Mouse (Mus musculus) embryonic facial prominence, embryonic 11.5 days (tissue): Measurements from ENCODE around the gene Ccni. TPM values are rescaled to one million over a fixed set of nuclear protein-coding genes. Genes with fewer than 3 reads are reported as not detected.

Experiments
- ATAC-seq: fragments of 200-750 bp; cut with Nextera tagmentation; replicated peaks from 2 replicates; pipeline ENCODE4 v1.8.0; 2017; ENCODE audit warnings: low read depth; ENCODE audit not compliant: insufficient number of reproducible peaks, low FRiP score, low TSS enrichment
- DNase-seq: peaks from one replicate; pipeline ENCODE4 v3.0.0-alpha.2; 2015; ENCODE audit warnings: low spot score
- H3K27ac ChIP-seq: fragments of 300-500 bp; sonication (generic); replicated peaks from 2 replicates; pipeline ENCODE4 v1.5.1; 2014; ENCODE audit warnings: mild to moderate bottlenecking, low read depth, low read length, control low read depth
- H3K27me3 ChIP-seq: fragments of 300-500 bp; sonication (generic); 2 replicates; pipeline ENCODE4 v1.6.1; 2014; ENCODE audit warnings: mild to moderate bottlenecking, low read length, moderate library complexity, mixed read lengths; ENCODE audit not compliant: control insufficient read depth, insufficient read depth
- H3K36me3 ChIP-seq: fragments of 300-500 bp; sonication (generic); replicated peaks from 2 replicates; pipeline ENCODE4 v1.6.1; 2014; ENCODE audit warnings: low read depth, mild to moderate bottlenecking, low read length, moderate library complexity, mixed read lengths; ENCODE audit not compliant: control insufficient read depth, insufficient read depth
- H3K4me1 ChIP-seq: fragments of 300-500 bp; sonication (generic); 2 replicates; pipeline ENCODE4 v1.6.1; 2014; ENCODE audit warnings: low read length, mixed read lengths; ENCODE audit not compliant: control insufficient read depth, insufficient read depth
- H3K4me2 ChIP-seq: fragments of 300-500 bp; sonication (generic); 2 replicates; pipeline ENCODE4 v1.6.1; 2014; ENCODE audit warnings: low read depth, mild to moderate bottlenecking, control low read depth, low read length, moderate library complexity
- H3K4me3 ChIP-seq: fragments of 300-500 bp; sonication (generic); 2 replicates; pipeline ENCODE4 v1.5.1; 2014; ENCODE audit warnings: low read depth, low read length, control low read depth
- H3K9ac ChIP-seq: fragments of 300-500 bp; sonication (generic); replicated peaks from 2 replicates; pipeline ENCODE4 v1.6.1; 2014; ENCODE audit warnings: mild to moderate bottlenecking, control low read depth, low read length
- H3K9me3 ChIP-seq: fragments of 300-500 bp; sonication (generic); replicated peaks from 2 replicates; pipeline ENCODE4 v1.6.1; 2016; ENCODE audit warnings: mild to moderate bottlenecking, low read length, inconsistent platforms, mixed read lengths; ENCODE audit not compliant: control insufficient read depth
- WGBS: fragments of 180-500 bp; shearing (Covaris S2); extraction: QIAGEN DNeasy Blood & Tissue Kit; methylation state at CpG from one replicate; pipeline ENCODE4 v1.1.7; 2014; 5-methylcytosine and 5-hydroxymethylcytosine counted together
- polyA plus RNA-seq: library from polyadenylated mRNA; unstranded; fragments of >200 nt; fragmentation: Nextera tagmentation; extraction: Ambion mirVana; gene quantifications from 2 replicates; pipeline ENCODE4 v1.2.1, GENCODE M21; 2014

Ccni gene
- polyA plus RNA-seq, 1 experiment from 2014 or later = 167 TPM

- Histone ChIP-seq H3K4me3 (no peak overlapping the region), H3K36me3 (peaks cover 5% of the 10 kb centered on the region), H3K27ac (no peak overlapping the region), H3K27me3 (no peaks in the 10 kb centered on the region), H3K9ac (no peak overlapping the region), H3K4me2 (no peak overlapping the region), H3K4me1 (no peaks in the 10 kb centered on the region), H3K9me3 (no peaks in the 10 kb centered on the region)
- ATAC-seq (no peak), DNase-seq (no peak)
- WGBS = 72% methylated on average over 3 of the region's 3 CpGs
Measured at GRCm38 (mm10) chr5:93189607-93190006, 16.7 kb downstream of the Ccni start.

GRCm38 (mm10) chr5:93184548-93184947 lies 21.7 kb downstream of the Ccni start:
- Histone ChIP-seq H3K27me3 (no peaks in the 10 kb centered on the region), H3K9ac (no peak overlapping the region), H3K4me2 (no peak overlapping the region), H3K4me3 (no peak overlapping the region), H3K27ac (no peak overlapping the region), H3K36me3 (peaks cover 7% of the 10 kb centered on the region), H3K9me3 (no peaks in the 10 kb centered on the region), H3K4me1 (no peaks in the 10 kb centered on the region)
- 81% methylated on average over 6 of the region's 6 CpGs for WGBS
- ATAC-seq (no peak), DNase-seq (no peak)

GRCm38 (mm10) chr5:93183311-93183710 lies 23.0 kb downstream of the Ccni start:
- no peak for DNase-seq
- Histone ChIP-seq H3K4me1 (no peaks in the 10 kb centered on the region), H3K36me3 (peaks cover 5% of the 10 kb centered on the region), H3K27ac (no peak overlapping the region), H3K9me3 (no peaks in the 10 kb centered on the region), H3K4me3 (no peak overlapping the region), H3K4me2 (no peak overlapping the region), H3K9ac (no peak overlapping the region), H3K27me3 (no peaks in the 10 kb centered on the region)
- WGBS = 86% methylated on average over 6 of the region's 6 CpGs
- no peak for ATAC-seq

- ATAC-seq = no peak
- Histone ChIP-seq H3K36me3 (peaks cover 2% of the 10 kb centered on the region; the same call in 1 of the 2 replicates), H3K27me3 (no peaks in the 10 kb centered on the region), H3K4me3 (no peak overlapping the region), H3K4me1 (no peaks in the 10 kb centered on the region), H3K9ac (no peak overlapping the region), H3K9me3 (no peaks in the 10 kb centered on the region), H3K4me2 (no peak overlapping the region), H3K27ac (no peak overlapping the region)
- DNase-seq = peak; percentile 46
- 80% methylated on average over 2 of the region's 2 CpGs for WGBS
Measured at GRCm38 (mm10) chr5:93180252-93180651, 26.0 kb downstream of the Ccni start.

GRCm38 (mm10) chr5:93178616-93179015 lies 27.7 kb downstream of the Ccni start:
- Histone ChIP-seq H3K27ac (no peak overlapping the region), H3K36me3 (no peaks in the 10 kb centered on the region), H3K4me2 (no peak overlapping the region), H3K9me3 (no peaks in the 10 kb centered on the region), H3K4me1 (no peaks in the 10 kb centered on the region), H3K27me3 (no peaks in the 10 kb centered on the region), H3K4me3 (no peak overlapping the region), H3K9ac (no peak overlapping the region)
- ATAC-seq = no peak
- no peak for DNase-seq
- 85% methylated on average over 6 of the region's 6 CpGs for WGBS

GRCm38 (mm10) chr5:93174675-93175074 lies 31.6 kb downstream of the Ccni start:
- Histone ChIP-seq H3K9me3 (no peaks in the 10 kb centered on the region), H3K4me3 (no peak overlapping the region), H3K4me1 (no peaks in the 10 kb centered on the region), H3K4me2 (no peak overlapping the region), H3K27me3 (no peaks in the 10 kb centered on the region), H3K27ac (no peak overlapping the region), H3K36me3 (peaks cover 5% of the 10 kb centered on the region), H3K9ac (no peak overlapping the region)
- 87% methylated on average over 6 of the region's 6 CpGs for WGBS
- ATAC-seq = no peak
- DNase-seq = no peak

GRCm38 (mm10) chr5:93172536-93172935 lies 33.8 kb downstream of the Ccni start:
- no peak for DNase-seq
- H3K27me3 ChIP-seq = no peaks in the 10 kb centered on the region
- H3K4me1 ChIP-seq = no peaks in the 10 kb centered on the region
- H3K4me3 ChIP-seq = no peak overlapping the region
- 84% methylated on average over 6 of the region's 6 CpGs for WGBS
- no peak overlapping the region for H3K4me2 ChIP-seq
- no peak for ATAC-seq
- no peak overlapping the region for H3K9ac ChIP-seq
- H3K36me3 ChIP-seq = peaks cover 5% of the 10 kb centered on the region
- H3K9me3 ChIP-seq = no peaks in the 10 kb centered on the region
- no peak overlapping the region for H3K27ac ChIP-seq

GRCm38 (mm10) chr5:93171420-93171819 lies 34.9 kb downstream of the Ccni start:
- no peak overlapping the region for H3K4me3 ChIP-seq
- no peak overlapping the region for H3K4me2 ChIP-seq
- WGBS = 94% methylated on average over 15 of the region's 15 CpGs
- H3K36me3 ChIP-seq = peaks cover 5% of the 10 kb centered on the region
- ATAC-seq (no peak), DNase-seq (no peak)
- no peaks in the 10 kb centered on the region for H3K4me1 ChIP-seq
- H3K27me3 ChIP-seq = no peaks in the 10 kb centered on the region
- no peak overlapping the region for H3K27ac ChIP-seq
- no peak overlapping the region for H3K9ac ChIP-seq
- H3K9me3 ChIP-seq = no peaks in the 10 kb centered on the region
